Mouse (Mus musculus) adrenal gland, postnatal 0 days (tissue): ENCODE results near the gene Cd63. TPM values are rescaled to one million over a fixed set of nuclear protein-coding genes. Genes with fewer than 3 reads are reported as not detected.

Experiments used
- polyA plus RNA-seq: library from polyadenylated mRNA; unstranded; fragments of >200 nt; fragmentation: Nextera tagmentation; extraction: Ambion mirVana; gene quantifications from 2 replicates; pipeline ENCODE4 v1.2.1, GENCODE M21; 2015

Gene Cd63
- 643 and 761 TPM in 2 replicates for polyA plus RNA-seq

DNA sequence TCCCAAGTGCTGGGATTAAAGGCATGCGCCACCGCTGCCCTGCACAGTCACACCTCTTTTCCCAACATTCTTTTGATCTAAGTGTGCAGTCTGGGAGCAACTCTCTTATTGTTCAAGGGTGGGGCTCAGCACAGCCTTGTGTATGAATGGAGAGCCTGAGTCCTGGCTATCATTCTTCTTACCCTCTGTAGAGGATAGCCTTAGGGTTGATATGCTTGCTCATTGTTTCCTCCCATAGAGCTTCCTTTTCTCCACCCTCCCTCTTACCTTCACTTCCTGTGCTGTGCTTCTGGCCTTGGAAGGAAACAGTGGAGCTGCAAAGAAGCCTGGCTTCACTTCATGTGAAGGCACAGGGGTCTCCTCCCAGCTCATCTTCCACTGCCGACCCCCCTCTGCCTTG, at the start of gene Cd63:
Cd63 (plus strand) TSS at position 292 of the 400 bp plus-strand sequence.

DNA sequence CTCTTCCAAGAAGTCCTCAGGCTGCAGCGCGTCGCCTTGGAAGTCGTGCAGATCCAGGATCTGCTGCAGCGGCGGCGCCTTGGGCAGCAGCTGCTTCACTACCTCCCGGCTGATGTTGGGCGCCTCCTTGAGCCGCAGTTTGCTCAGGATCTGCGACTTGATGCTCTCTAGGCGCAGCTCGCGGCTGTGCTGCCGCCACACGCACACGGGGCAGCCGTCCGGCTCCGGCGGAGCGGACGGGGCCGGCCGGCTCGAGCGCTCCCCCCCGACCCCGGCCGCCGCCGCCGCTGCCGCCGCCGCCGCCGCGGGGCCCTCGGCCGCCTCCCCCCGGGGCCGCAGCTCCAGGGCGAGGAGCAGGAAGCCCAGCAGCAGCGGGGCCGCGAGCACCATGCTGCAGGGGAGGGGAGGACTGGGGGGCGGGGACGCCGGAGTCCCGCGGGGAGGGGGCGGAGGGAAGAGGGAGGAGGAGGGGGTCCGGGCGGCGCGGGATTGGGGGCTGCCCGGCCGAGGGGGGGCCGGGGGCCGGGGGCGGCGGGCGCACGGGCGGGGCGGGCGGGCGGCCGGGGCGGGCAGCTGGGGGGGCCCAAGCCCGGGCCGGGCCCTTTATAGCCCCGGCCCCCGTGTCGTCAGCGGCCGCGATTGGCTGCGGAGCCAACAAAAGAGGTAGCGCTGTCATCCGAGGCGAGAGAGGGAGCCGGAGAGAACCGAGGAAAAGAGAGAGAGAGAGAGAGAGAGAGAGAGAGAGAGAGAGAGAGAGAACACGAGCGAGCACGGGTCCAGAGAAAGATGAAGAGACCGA, 9.3 kb upstream of the Cd63 start, which contains the start of gene Gdf11:
Gdf11 (minus strand) TSS at position 423 of the 799 bp plus-strand sequence.

DNA sequence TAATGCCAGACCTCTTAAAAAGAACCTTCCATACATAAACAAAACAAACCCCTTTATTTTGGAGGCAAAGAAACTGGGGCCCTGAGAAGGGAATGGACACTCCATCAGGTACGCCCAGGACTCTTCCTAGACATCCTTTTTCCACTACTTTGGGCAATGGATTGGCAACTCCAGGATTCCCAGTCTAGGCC, 21.9 kb downstream of the Cd63 start, which contains the start of gene Rdh5:
Rdh5 (minus strand) TSS at position 67 of the 191 bp plus-strand sequence.

DNA sequence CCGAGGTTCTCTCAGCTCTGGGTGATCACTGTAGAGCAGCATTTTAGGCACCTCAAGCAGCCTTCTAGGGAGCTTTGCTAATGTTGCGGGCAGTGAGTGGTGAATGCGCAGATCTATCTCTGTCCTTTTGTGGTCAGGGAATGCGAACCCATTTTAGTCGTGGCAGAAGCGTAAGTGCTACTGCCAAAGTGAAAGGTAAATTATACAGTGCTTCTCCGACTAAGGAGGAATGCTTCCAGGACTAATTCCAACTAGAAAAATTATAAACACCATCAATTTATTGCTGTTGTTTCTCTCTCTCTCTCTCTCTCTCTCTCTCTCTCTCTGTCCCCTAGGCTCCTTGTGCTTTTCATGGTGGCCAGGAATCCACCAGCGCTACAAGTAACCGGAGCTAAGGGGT, 23.1 kb downstream of the Cd63 start, which contains the start of gene Bloc1s1:
Bloc1s1 (minus strand) TSS at position 101 of the 400 bp plus-strand sequence.

DNA sequence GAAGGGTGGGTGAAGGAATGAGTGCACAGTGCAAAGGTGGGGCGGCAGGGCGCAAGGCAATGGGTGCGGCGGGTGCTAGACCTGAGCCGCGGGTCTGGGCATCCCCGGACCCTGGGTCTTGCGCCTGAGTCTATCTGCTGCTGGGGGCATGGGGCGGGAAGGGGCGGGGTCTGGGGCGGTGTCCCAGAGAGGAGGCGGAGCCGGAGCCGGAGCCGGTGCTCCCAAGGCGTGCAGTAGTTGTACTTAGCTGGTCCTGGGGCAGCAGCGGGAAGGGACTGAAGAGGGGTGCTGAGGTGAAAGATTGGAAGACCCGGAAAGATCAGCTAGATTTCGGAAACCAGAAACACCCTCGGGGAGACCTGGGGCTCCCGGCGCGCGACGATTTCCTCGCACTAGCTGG, 32.8 kb downstream of the Cd63 start, which contains the start of gene Itga7:
Itga7 (plus strand) TSS at position 245 of the 400 bp plus-strand sequence.

DNA sequence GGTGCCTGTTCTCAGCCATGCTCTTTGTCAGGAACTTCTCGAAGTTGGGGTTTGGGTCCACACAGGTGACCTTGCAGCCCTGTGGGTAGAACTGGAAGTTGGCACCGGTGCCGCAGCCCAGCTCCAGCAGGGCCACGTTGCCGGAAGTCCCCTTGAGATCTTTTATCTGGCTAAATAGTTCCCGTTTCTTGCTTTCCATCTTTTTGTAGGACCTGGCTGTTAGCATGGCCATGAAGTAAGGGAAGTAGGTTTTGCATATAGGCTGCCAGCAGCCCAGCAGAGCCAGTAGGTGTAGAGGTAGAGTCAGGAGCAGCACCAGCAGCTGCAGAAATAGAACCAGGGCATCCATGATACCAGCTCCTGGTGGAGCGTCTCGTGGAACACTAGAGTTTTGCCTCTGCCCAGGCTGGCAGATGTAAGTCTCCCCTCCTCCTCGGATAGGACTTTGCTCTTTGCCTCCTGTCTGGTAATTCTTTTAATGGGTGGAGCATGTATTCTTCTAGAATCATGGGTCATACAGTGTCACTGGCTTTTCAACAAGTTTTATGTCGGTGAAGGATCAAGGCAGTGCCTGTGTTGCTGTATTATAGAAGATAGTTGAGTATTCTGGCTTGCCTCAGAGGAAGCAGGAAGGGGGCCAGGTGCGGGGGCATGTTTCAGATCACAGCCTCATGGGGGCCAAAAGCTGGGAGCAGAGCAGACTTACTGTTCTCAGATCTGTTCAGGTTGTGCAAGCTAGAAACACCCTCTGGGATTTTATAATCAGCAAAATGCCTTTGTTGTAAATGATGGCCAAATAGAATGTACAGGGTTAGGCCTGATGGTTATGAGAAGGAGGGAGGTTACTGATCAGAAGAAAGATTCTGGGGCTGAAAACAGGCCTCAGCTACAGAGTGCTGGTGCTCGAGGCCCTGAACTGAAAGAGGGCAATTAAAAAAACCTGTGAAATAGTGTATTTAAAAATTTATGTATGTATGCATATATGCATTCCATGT, 60.1 kb downstream of the Cd63 start, which contains the start of gene Mettl7b:
Mettl7b (minus strand) TSS at position 399 of the 995 bp plus-strand sequence.

Other genes starting within 250 kb of the Cd63 start
- gene Suox, start 226.9 kb upstream of the Cd63 start, polyA plus RNA-seq, result 13.4 and 18.0 TPM in 2 replicates
- 71.5 and 84.4 TPM in 2 replicates for gene Rab5b, start 204.7 kb upstream of the Cd63 start, polyA plus RNA-seq
- gene Pmel, start 196.8 kb upstream of the Cd63 start, polyA plus RNA-seq, result 1.2 and 1.6 TPM in 2 replicates
- 25.1 and 41.0 TPM in 2 replicates for gene Cdk2, start 196.0 kb upstream of the Cd63 start, polyA plus RNA-seq
- gene Dgka, start 156.1 kb upstream of the Cd63 start, polyA plus RNA-seq, result 5.6 and 7.5 TPM in 2 replicates
- gene Pym1, start 153.1 kb upstream of the Cd63 start, polyA plus RNA-seq, result 27.0 and 29.1 TPM in 2 replicates
- 3.0 and 8.9 TPM in 2 replicates for gene Mmp19, start 110.1 kb upstream of the Cd63 start, polyA plus RNA-seq
- 35.4 and 46.5 TPM in 2 replicates for gene Dnajc14, start 96.9 kb upstream of the Cd63 start, polyA plus RNA-seq
- gene Tmem198b, start 96.6 kb upstream of the Cd63 start, polyA plus RNA-seq, result 16.8 and 17.0 TPM in 2 replicates
- gene Sarnp, start 83.7 kb upstream of the Cd63 start, polyA plus RNA-seq, result 172 and 217 TPM in 2 replicates
- gene Ormdl2, start 79.3 kb upstream of the Cd63 start, polyA plus RNA-seq, result 71.7 and 80.1 TPM in 2 replicates
- 3.1 and 4.0 TPM in 2 replicates for gene Gdf11, start 9.3 kb upstream of the Cd63 start, polyA plus RNA-seq
- gene Rdh5, start 21.9 kb downstream of the Cd63 start, polyA plus RNA-seq, result 32.2 and 42.0 TPM in 2 replicates
- gene Bloc1s1, start 23.0 kb downstream of the Cd63 start, polyA plus RNA-seq, result 320 and 467 TPM in 2 replicates
- gene Itga7, start 32.8 kb downstream of the Cd63 start, polyA plus RNA-seq, result 6.0 and 11.5 TPM in 2 replicates
- gene Mettl7b, start 60.0 kb downstream of the Cd63 start, polyA plus RNA-seq, result 1.1 and 2.5 TPM in 2 replicates
- gene Olfr9, start 88.4 kb downstream of the Cd63 start, polyA plus RNA-seq, result not detected in 2 replicates
- gene Olfr763, start 109.8 kb downstream of the Cd63 start, polyA plus RNA-seq, result not detected in 2 replicates
- gene Olfr764-ps1, start 138.9 kb downstream of the Cd63 start, polyA plus RNA-seq, result not detected in 2 replicates
- not detected in 2 replicates for gene Olfr765, start 149.0 kb downstream of the Cd63 start, polyA plus RNA-seq
- not detected in 2 replicates for gene Olfr766-ps1, start 168.0 kb downstream of the Cd63 start, polyA plus RNA-seq
- gene Olfr767, start 181.9 kb downstream of the Cd63 start, polyA plus RNA-seq, result not detected in 2 replicates
- gene Olfr768, start 198.4 kb downstream of the Cd63 start, polyA plus RNA-seq, result not detected in 2 replicates
- gene Olfr769, start 216.9 kb downstream of the Cd63 start, polyA plus RNA-seq, result not detected in 2 replicates
- not detected in 2 replicates for gene Olfr770, start 238.0 kb downstream of the Cd63 start, polyA plus RNA-seq